Mouse (Mus musculus) granulocyte monocyte progenitor cell, adult 5-6 weeks (primary cell): ENCODE measurements around the gene Tm4sf19. TPM values are rescaled to one million over a fixed set of nuclear protein-coding genes. Genes with fewer than 3 reads are reported as not detected.

Source experiments
- ATAC-seq: replicated peaks from 2 replicates; pipeline ENCODE4 v1.8.0; 2016; ENCODE audit warnings: mild to moderate bottlenecking, moderate TSS enrichment, inconsistent platforms; ENCODE audit not compliant: poor library complexity, severe bottlenecking
- total RNA-seq, 2 experiments: library from RNA; stranded (forward) in 1 of 2; stranded (reverse) in 1 of 2; fragments of 200-712, 200-1000 nt in 1 of 2; fragments of >200 nt in 1 of 2; fragmentation: Nextera tagmentation in 1 of 2; gene quantifications; 2 replicates each; pipeline ENCODE4 v1.2.3; 2014 to 2017

Gene Tm4sf19
- not detected in 2 replicates for total RNA-seq (2014; fragmentation: Nextera tagmentation)
- not detected in 2 replicates for total RNA-seq (2017)

DNA sequence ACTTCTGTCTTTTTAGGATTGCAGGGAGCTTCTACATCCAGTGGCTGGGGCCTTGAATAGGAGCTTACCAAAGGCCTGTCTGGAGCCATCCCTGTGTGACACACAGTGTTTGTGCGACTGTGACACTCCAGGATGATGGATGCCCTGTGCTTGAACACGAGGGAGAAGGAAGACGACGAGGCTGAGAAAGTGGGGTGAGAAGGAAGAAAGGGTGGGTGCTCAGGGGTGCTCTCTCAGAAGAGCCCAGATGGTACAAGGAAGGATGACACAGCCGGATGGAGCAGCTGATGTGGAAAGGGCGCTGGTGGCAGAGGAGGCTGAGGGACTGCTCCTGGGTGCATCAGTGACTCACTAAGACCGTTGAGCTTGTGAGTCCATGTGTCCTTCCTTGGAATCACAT lies at the start of gene Tm4sf19:
Gene Tm4sf19, plus strand, starts transcription at position 240 of the 400 bp plus-strand sequence.
- no peak for ATAC-seq

DNA sequence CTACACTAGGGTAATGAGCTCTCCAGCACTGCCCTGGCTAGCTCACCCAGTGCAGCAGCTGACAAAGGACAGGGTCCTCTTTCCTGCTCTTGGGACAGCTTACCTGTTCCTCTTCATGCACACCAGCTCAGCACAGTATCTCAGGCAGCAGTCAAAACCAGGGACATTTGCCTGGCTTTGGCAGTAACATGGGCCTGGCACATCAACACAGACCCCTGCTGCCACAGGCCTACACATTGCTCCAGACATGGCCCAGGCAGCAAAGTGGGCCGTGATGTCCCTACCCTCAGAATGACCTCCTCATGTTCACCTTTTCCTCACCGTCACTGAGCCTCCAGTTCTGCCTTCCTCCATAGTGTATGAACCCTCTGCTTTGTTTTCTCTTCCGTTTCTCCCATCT lies 49.5 kb upstream of the Tm4sf19 start:
- no peak for ATAC-seq

DNA sequence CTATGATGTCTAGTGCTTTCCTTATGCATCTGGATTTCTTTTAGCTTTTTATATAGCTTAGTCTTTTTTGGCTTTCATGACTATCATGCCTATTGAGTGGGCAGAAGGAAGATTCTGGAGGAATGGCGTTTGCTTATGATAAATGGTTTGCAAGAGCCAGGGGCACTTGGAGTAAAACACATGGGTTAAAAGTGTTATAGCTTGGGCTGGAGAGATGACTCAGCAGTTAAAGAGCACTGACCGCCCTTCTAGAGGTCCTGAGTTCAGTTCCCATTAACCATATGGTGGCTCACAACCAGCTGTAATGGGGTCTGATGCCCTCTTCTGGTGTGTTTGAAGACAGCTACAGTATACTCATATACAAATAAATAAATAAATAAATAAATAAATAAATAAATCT lies 36.8 kb upstream of the Tm4sf19 start:
- ATAC-seq = no peak

DNA sequence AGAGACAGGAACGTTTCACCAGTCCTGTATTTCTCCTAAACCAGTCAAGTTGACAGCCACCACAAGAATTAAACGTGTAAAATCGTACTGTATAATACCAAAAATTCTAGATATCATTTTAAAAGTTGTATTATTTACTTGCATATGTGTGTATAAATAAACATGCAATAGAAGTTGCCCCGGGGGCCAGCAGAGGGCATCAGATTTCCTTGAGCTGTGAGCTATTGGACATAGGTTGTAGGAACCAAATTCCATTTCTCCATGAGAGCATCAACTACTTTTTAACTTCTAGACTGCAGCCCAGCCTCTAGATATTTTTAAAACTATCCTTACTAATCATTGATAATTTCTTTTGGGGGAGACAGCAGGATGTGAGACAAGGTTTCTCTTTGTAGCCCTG lies 29.0 kb upstream of the Tm4sf19 start:
- ATAC-seq = no peak

- no peak for ATAC-seq
Observed at GRCm38 (mm10) chr16:32379575-32379974, 20.7 kb upstream of the Tm4sf19 start.

- no peak for ATAC-seq
Observed at GRCm38 (mm10) chr16:32382901-32383300, 17.4 kb upstream of the Tm4sf19 start.

GRCm38 (mm10) chr16:32384885-32385284 lies 15.4 kb upstream of the Tm4sf19 start:
- ATAC-seq = no peak

- ATAC-seq = no peak
Observed at GRCm38 (mm10) chr16:32386826-32387225, 13.5 kb upstream of the Tm4sf19 start.

GRCm38 (mm10) chr16:32389049-32389448 lies 11.3 kb upstream of the Tm4sf19 start:
- ATAC-seq = no peak

GRCm38 (mm10) chr16:32389841-32390240 lies 10.5 kb upstream of the Tm4sf19 start:
- no peak for ATAC-seq

DNA sequence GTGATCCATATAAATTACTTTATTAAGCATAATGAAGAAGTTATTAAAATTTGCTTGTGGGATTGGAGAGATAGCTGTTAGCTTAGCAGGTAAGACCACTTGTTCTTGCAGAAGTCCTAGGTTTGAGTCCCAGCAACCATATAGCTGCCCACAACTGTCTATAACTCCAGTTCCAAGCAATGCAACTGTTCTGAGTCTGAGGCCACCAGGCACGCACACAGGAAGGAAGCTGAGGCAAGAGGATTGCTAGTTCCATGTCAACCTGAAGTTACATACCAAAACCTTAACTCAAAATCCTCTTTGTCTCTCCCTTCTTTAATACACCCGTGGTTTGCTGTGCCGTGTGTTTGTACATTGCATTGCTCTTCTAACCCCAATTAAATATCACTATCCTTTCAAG lies 9.4 kb upstream of the Tm4sf19 start:
- ATAC-seq = peak; percentile 74

GRCm38 (mm10) chr16:32395679-32396540 lies 4.4 kb upstream of the Tm4sf19 start:
- peak; percentile 82 for ATAC-seq

GRCm38 (mm10) chr16:32396541-32396835 lies 3.8 kb upstream of the Tm4sf19 start:
- peak; percentile 20; the same call in 1 of the 2 replicates for ATAC-seq

GRCm38 (mm10) chr16:32398206-32398605 lies 2.1 kb upstream of the Tm4sf19 start:
- no peak for ATAC-seq

GRCm38 (mm10) chr16:32401335-32401965 lies 1.1 kb downstream of the Tm4sf19 start:
- ATAC-seq = peak; percentile 96

GRCm38 (mm10) chr16:32402818-32403217 lies 2.5 kb downstream of the Tm4sf19 start:
- peak; percentile 31; the same call in 1 of the 2 replicates for ATAC-seq

DNA sequence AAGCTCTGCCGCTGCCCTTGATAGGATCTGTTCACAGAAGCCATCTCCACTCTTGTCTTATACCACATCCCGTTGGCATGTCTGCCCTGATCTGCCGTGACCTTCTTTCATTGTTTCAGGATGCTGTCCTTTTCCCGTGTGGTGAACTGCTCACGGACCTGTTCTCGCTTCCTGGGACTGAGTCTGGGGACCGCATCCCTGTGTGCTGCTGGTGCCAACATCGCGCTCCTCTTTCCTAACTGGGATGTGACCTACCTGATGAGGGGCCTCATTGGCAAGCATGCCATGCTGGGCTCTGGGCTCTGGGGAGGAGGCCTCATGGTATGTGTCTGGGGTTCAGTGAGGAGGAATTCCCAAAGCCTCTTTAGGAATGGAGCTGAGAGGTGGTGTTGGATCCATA lies 5.4 kb downstream of the Tm4sf19 start:
- ATAC-seq = no peak

GRCm38 (mm10) chr16:32406671-32407070 lies 6.4 kb downstream of the Tm4sf19 start:
- ATAC-seq = no peak

DNA sequence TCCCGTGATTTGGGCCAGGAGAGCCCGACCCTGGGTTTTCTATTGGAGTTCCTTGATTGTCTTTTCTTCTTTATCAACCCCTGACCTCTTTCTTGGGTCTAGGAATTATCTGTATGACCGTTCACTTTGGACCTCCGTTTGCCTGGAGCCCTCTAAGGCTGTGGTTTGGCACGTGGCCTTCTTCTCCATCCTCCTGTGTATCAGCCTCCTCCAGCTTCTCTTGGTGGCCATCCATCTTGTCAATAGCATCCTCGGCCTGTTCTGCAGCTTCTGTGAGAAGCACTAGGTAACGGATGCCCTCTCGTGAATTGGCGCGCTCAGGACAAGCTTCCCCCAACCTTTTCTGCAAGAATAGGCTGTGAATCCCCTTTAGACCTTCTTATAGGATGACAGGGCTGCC lies 7.4 kb downstream of the Tm4sf19 start:
- no peak for ATAC-seq

DNA sequence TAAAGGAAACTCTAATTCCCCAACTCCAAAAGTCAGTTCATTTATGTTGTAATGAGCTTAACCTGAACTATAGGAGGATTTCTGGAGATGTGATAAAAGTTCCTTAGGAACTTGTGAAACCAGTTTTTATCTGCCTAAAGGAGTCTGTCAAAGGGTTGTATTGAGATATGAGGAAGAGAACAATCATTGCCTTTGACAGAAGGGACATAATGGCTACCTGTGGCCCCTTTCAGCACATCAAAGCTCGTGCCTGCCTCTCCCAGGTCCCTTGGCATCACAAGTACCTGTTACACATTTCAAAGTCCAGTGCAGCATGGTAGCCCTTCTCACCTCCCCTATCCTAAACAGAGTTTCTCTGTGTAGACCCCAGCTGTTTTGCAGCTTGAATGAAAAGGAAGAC lies 17.2 kb downstream of the Tm4sf19 start:
- ATAC-seq = no peak

DNA sequence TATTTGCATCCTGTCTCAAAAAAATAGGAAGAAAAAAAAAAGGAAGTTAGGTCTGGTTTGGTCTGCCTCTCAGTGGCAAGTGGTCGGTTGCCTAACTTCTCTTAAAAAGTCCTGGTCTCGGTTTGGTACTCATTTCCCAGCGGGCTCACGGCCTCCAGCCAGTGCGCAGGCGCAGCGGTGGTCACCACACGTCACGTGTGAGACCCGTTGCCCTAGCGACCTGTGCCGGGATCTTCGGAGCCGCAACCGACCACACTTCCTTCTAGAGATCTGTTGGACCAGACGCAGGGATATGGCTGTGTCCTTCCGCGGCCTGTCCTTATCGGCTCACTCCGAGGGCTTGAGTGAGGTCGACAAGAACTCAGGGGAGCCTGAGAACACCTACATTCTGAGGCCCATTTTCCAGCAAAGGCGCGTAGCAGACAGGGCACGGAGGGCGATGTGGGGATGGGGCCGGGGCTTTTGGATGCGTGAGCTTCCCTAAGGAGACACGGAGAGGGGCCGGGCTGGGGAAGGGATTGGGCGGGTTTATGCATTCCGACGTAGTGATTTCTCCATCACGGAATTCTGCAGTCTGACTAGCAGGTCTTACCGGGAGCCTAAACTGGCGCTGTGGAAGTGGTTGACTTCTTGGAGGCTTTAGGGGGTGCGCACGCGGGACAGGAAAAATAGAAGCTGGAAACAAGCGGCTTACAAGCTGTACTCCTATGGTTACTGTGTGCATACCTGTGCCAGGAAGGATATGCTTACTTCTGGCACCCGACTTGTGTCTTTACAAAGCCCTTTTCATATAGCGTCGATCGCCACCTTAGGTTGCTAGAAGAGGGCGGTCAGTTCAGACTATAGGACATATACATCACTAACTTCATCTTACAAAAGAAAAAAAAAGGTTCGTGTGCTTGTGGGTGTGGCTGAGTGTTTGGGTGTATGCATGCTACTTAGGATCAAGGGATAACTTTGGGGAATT lies 19.5 kb downstream of the Tm4sf19 start, which contains the start of gene Tctex1d2:
Gene Tctex1d2, plus strand, starts transcription at position 186 of the 967 bp plus-strand sequence.
- peak; percentile 99 for ATAC-seq
